Comparison of ENCODE assay signal across 22 mouse cellular contexts in the genomic region with DNA sequence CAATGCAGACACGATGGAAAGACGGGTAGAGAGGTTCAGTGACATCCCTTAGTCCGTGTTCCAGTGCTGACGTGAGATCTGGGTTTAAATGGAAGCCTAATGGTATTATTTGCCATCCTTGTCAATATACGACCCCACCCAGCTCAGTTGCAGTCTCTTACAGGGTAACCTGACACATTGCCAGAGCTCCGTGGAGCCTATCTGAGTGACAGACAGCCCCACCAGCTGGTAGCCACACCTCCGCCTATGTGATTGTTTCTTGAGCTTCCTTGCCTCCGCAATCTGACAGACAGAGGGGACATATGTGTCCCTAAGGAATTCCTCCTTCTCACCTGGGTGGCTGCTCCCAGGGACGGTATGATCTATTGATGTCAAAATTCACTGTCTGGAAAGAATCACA.
DNase-seq lines count a peak whose midpoint lies in the region; ATAC-seq and TF ChIP-seq lines count a peak whose summit lies in the region.
"Had no signal": no experiment of that assay in that cellular context is flagged by ENCODE, and none has a peak within 500 bp of the region (broad histone marks: within the 10 kb centered on the region; RNA-seq: fewer than 3 reads in every experiment).

No protein-coding gene starts in this region.

- H3K36me3 ChIP-seq in forebrain, embryonic 14.5 days (ENCODE audit: control insufficient read depth, insufficient read depth, low read length), result no peaks in the 10 kb centered on the region
- H3K36me3 ChIP-seq in forebrain, embryonic 15.5 days, result no peaks in the 10 kb centered on the region
- H3K36me3 ChIP-seq: embryonic facial prominence, embryonic 10.5 days; embryonic facial prominence, embryonic 12.5 days had no signal

- H3K9ac ChIP-seq in forebrain, embryonic 14.5 days (ENCODE audit: low read length), result no peak overlapping the region
- H3K9ac ChIP-seq in forebrain, embryonic 15.5 days (replicated peaks), result no peak overlapping the region
- H3K9ac ChIP-seq: embryonic facial prominence, embryonic 12.5 days; forebrain, embryonic 13.5 days; forebrain, postnatal 0 days had no signal

- no peak for TF ChIP-seq POLR2A in brain, embryonic 14.5 days (IDR thresholded peaks at IDR 0.05; ENCODE audit: borderline replicate concordance, extremely low read depth, insufficient read depth, insufficient read length, poor library complexity, severe bottlenecking)

- no peaks in the 10 kb centered on the region for H3K27me3 ChIP-seq in forebrain, embryonic 14.5 days (replicated peaks; ENCODE audit: control insufficient read depth, insufficient read depth, low read length)
- no peaks in the 10 kb centered on the region for H3K27me3 ChIP-seq in forebrain, embryonic 15.5 days
- H3K27me3 ChIP-seq: forebrain, embryonic 13.5 days had no signal

- no peak for ATAC-seq in forebrain, embryonic 14.5 days
- ATAC-seq in forebrain, embryonic 15.5 days (replicated peaks), result no peak
- ATAC-seq: activated CD4-positive, CD25-positive, alpha-beta regulatory T cell, adult 4 months; forebrain, embryonic 13.5 days; forebrain, postnatal 0 days; Patski had no signal

- no peaks in the 10 kb centered on the region for H3K9me3 ChIP-seq in forebrain, embryonic 14.5 days (replicated peaks; ENCODE audit: control insufficient read depth, low read length)
- H3K9me3 ChIP-seq in forebrain, embryonic 15.5 days, result no peaks in the 10 kb centered on the region
- H3K9me3 ChIP-seq: embryonic facial prominence, embryonic 10.5 days; embryonic facial prominence, embryonic 12.5 days; forebrain, embryonic 13.5 days had no signal

- peaks cover 10% of the 10 kb centered on the region for H3K4me1 ChIP-seq in forebrain, embryonic 14.5 days (ENCODE audit: control insufficient read depth, insufficient read depth, low read length)
- peaks cover 16% of the 10 kb centered on the region for H3K4me1 ChIP-seq in forebrain, embryonic 15.5 days

- H3K4me3 ChIP-seq in forebrain, embryonic 14.5 days (ENCODE audit: low read depth, low read length), result no peak overlapping the region
- H3K4me3 ChIP-seq in forebrain, embryonic 15.5 days, result no peak overlapping the region
- H3K4me3 ChIP-seq in layer of hippocampus, adult 2 months, result no peak overlapping the region
- H3K4me3 ChIP-seq: embryonic facial prominence, embryonic 10.5 days; embryonic facial prominence, embryonic 12.5 days; forebrain, embryonic 13.5 days had no signal

- H3K27ac ChIP-seq in forebrain, embryonic 14.5 days (ENCODE audit: low read depth, low read length), result no peak overlapping the region
- H3K27ac ChIP-seq in forebrain, embryonic 15.5 days (replicated peaks), result no peak overlapping the region
- H3K27ac ChIP-seq in layer of hippocampus, adult 2 months, result no peak overlapping the region
- H3K27ac ChIP-seq: embryonic facial prominence, embryonic 10.5 days; embryonic facial prominence, embryonic 12.5 days; forebrain, embryonic 13.5 days had no signal

- 66% methylated on average over 9 of the region's 9 CpGs for WGBS in forebrain, embryonic 14.5 days
- 57% methylated on average over 9 of the region's 9 CpGs for WGBS in forebrain, embryonic 15.5 days

- peak; percentile 51 for DNase-seq in forebrain, embryonic 14.5 days (ENCODE audit: low spot score)
- peak; percentile 10 for DNase-seq in layer of hippocampus, adult 9-11 months
- DNase-seq in layer of hippocampus, adult 2 months (ENCODE audit: low spot score in 2 of 2), result no peak
- DNase-seq in testis, postnatal 10 days (ENCODE audit: low spot score), result peak; percentile 33
- DNase-seq in testis, postnatal 14 days (ENCODE audit: low spot score), result no peak
- DNase-seq in brain, embryonic 14.5 days (ENCODE audit: low read depth), result peak; percentile 69
- no peak for DNase-seq in thymus, postnatal 14 days
- DNase-seq: adrenal gland, adult 8-10 months; adrenal gland, postnatal 14 days; adrenal gland, postnatal 36 days; cerebellum, adult 11 months; cerebellum, adult 18-20 months; cerebellum, adult 8-10 months; cerebellum, adult 9-11 months; cerebellum, postnatal 36 days; forebrain, postnatal 0 days had no signal

- no peak overlapping the region for H3K4me2 ChIP-seq in forebrain, embryonic 14.5 days (ENCODE audit: low read length)
- H3K4me2 ChIP-seq in forebrain, embryonic 15.5 days (replicated peaks), result no peak overlapping the region
- H3K4me2 ChIP-seq: embryonic facial prominence, embryonic 12.5 days; forebrain, embryonic 13.5 days had no signal

- TF ChIP-seq CTCF in layer of hippocampus, adult 2 months (conservative IDR thresholded peaks at IDR 0.05), result no peak
- no peak for TF ChIP-seq CTCF in brain, embryonic 14.5 days (IDR thresholded peaks at IDR 0.05; ENCODE audit: borderline replicate concordance, extremely low read depth, insufficient read depth, insufficient read length)

Comparison
In these comparisons a context has a peak if more than half of its experiments do, and no peak if none do; other contexts are left out.
1. DNase-seq: peak in forebrain, embryonic 14.5 days (single experiment), layer of hippocampus, adult 9-11 months (single experiment), testis, postnatal 10 days (single experiment) and brain, embryonic 14.5 days (single experiment); none in layer of hippocampus, adult 2 months (0 of 2), testis, postnatal 14 days (single experiment) and thymus, postnatal 14 days (single experiment).